Mouse (Mus musculus) retina, adult 2 months (tissue): Measurements from ENCODE around the gene Rbm45.

Experiments
- DNase-seq: peaks from one replicate; pipeline ENCODE4 v3.0.0-alpha.2; 2012; ENCODE audit warnings: low read depth, low spot score

Gene Rbm45

GRCm38 (mm10) chr2:76369821-76370655 lies at the start of gene Rbm45:
Gene Rbm45, plus strand, starts transcription at chr2:76369984.
- peak; percentile 84 for DNase-seq

GRCm38 (mm10) chr2:76320336-76320735 lies 49.4 kb upstream of the Rbm45 start:
- no peak for DNase-seq

- no peak for DNase-seq
Observed at GRCm38 (mm10) chr2:76323185-76323875, 46.5 kb upstream of the Rbm45 start.

GRCm38 (mm10) chr2:76324463-76324862 lies 45.3 kb upstream of the Rbm45 start:
- no peak for DNase-seq

GRCm38 (mm10) chr2:76326161-76326560 lies 43.6 kb upstream of the Rbm45 start:
- no peak for DNase-seq

GRCm38 (mm10) chr2:76330081-76330480 lies 39.7 kb upstream of the Rbm45 start:
- DNase-seq: no peak

GRCm38 (mm10) chr2:76332161-76332805 lies 37.5 kb upstream of the Rbm45 start:
- no peak for DNase-seq

GRCm38 (mm10) chr2:76334596-76334995 lies 35.2 kb upstream of the Rbm45 start:
- DNase-seq: no peak

GRCm38 (mm10) chr2:76338215-76339156 lies 31.3 kb upstream of the Rbm45 start, which contains the start of gene Pde11a:
Gene Pde11a, minus strand, starts transcription at chr2:76338774.
- no peak for DNase-seq

- DNase-seq: no peak
Observed at GRCm38 (mm10) chr2:76342146-76342545, 27.6 kb upstream of the Rbm45 start.

GRCm38 (mm10) chr2:76347839-76348238 lies 21.9 kb upstream of the Rbm45 start:
- DNase-seq: no peak

GRCm38 (mm10) chr2:76360226-76360625 lies 9.6 kb upstream of the Rbm45 start, which contains the start of gene Cyct:
Gene Cyct, minus strand, starts transcription at chr2:76360450.
- no peak for DNase-seq

- DNase-seq: no peak
Observed at GRCm38 (mm10) chr2:76362111-76362510, 7.7 kb upstream of the Rbm45 start.

GRCm38 (mm10) chr2:76365811-76366210 lies 4.0 kb upstream of the Rbm45 start:
- no peak for DNase-seq

- DNase-seq: peak; percentile 68
Observed at GRCm38 (mm10) chr2:76367188-76367922, 2.4 kb upstream of the Rbm45 start.

GRCm38 (mm10) chr2:76368861-76369660 lies 723 bp upstream of the Rbm45 start:
- DNase-seq: no peak

GRCm38 (mm10) chr2:76370656-76370922 lies 805 bp downstream of the Rbm45 start:
- DNase-seq: no peak

- DNase-seq: no peak
Observed at GRCm38 (mm10) chr2:76372244-76372643, 2.5 kb downstream of the Rbm45 start.

GRCm38 (mm10) chr2:76374544-76375206 lies 4.9 kb downstream of the Rbm45 start:
- DNase-seq: no peak
